Mouse (Mus musculus): ENCODE measurements around the gene Prg3. TPM values are rescaled to one million over a fixed set of nuclear protein-coding genes. Genes with fewer than 3 reads are reported as not detected.

Gene Prg3
- polyA plus RNA-seq, 1 experiment from 2014 or later = not detected

DNA sequence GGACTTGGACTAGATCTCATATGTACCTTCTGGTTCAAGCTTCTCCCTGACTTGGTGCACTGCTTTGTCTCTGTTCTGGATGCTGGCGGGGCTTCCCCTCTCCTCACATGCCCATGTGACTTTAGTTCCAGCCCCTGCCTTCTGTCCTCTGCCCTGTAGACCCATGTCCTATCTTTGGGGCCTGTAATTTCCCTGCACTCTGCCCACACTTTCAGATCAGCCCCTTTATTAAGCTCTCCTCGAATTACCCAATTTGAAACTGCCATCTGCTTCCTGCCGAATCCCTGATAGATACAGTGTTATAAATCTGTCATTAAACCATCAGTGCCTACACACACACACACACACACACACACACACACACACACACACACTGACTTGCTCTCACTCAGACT lies 26.6 kb downstream of the Prg3 start:
- DNase-seq (ENCODE audit: low spot score) (no peak), ATAC-seq (ENCODE audit: low read depth) (no peak; the same call in 1 of the 2 replicates)
- H3K27ac ChIP-seq (replicated peaks; ENCODE audit: low read depth, low read length) = no peak overlapping the region
- WGBS = 57% methylated on average over 3 of the region's 3 CpGs
- H3K4me3 ChIP-seq (ENCODE audit: low read depth, low read length) = no peak overlapping the region
- no peaks in the 10 kb centered on the region for H3K36me3 ChIP-seq (ENCODE audit: control insufficient read depth, insufficient read depth, low read length)
- H3K9ac ChIP-seq (ENCODE audit: low read depth, low read length) = no peak overlapping the region
- H3K4me1 ChIP-seq (ENCODE audit: control insufficient read depth, insufficient read depth, low read length) = 0 out of 2 replicates have a peak, but pooled peaks cover 3% of the 10 kb centered on the region
- H3K4me2 ChIP-seq (ENCODE audit: low read depth, low read length) = no peak overlapping the region
- no peaks in the 10 kb centered on the region for H3K9me3 ChIP-seq (ENCODE audit: control insufficient read depth, low read length)
- no peaks in the 10 kb centered on the region for H3K27me3 ChIP-seq (replicated peaks; ENCODE audit: control insufficient read depth, insufficient read depth, low read length)

DNA sequence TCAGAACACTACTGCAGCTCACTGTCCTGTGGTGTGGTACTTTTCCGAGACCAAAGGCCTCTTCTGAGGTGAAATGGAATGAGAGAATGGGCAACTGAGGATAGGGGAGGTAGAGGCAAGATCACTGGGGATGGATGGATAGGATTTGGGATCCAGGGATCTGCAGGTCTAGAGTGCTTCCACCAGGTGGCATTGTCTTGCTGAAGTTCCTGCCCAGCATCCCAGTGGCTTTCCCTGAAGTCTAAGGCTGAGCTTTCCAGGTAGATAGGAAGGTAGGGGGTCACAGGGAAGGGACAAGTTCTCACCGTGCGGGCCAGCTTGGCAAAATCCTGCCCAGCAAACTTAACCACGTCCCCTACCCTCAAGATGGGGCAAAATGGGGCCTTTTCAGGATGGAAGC lies 34.0 kb downstream of the Prg3 start:
- ATAC-seq (ENCODE audit: low read depth) (no peak), DNase-seq (ENCODE audit: low spot score) (peak; percentile 43)
- no peaks in the 10 kb centered on the region for H3K9me3 ChIP-seq (ENCODE audit: control insufficient read depth, low read length)
- no peak overlapping the region for H3K4me3 ChIP-seq (ENCODE audit: low read depth, low read length)
- no peak overlapping the region for H3K27ac ChIP-seq (replicated peaks; ENCODE audit: low read depth, low read length)
- H3K9ac ChIP-seq (ENCODE audit: low read depth, low read length) = no peak overlapping the region
- WGBS = 31% methylated on average over 4 of the region's 4 CpGs
- H3K4me1 ChIP-seq (ENCODE audit: control insufficient read depth, insufficient read depth, low read length) = no peaks in the 10 kb centered on the region
- H3K36me3 ChIP-seq (ENCODE audit: control insufficient read depth, insufficient read depth, low read length) = no peaks in the 10 kb centered on the region
- no peak overlapping the region for H3K4me2 ChIP-seq (ENCODE audit: low read depth, low read length)
- H3K27me3 ChIP-seq (replicated peaks; ENCODE audit: control insufficient read depth, insufficient read depth, low read length) = no peaks in the 10 kb centered on the region

DNA sequence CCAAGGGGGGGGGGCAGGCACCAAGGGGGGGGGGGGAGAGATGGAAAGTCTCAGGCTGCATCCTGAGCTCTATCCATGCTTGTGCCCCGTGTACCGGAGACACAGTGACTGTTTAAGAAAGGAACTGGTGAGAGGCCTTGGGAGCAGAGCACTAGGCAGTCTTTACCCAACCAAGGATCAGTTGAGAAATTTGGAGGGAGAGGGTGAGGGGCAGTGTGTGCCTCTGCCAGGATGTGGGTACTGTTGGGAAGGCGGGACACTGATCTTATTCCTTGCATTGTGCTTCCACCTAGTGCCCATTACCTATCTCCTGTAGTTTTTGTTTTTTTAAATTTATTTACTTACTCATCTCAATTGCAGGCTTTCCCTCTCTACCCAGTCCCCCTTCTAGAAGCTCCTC lies 38.2 kb downstream of the Prg3 start:
- no peak overlapping the region for H3K9ac ChIP-seq (ENCODE audit: low read depth, low read length)
- 61% methylated on average over 3 of the region's 3 CpGs for WGBS
- no peaks in the 10 kb centered on the region for H3K27me3 ChIP-seq (replicated peaks; ENCODE audit: control insufficient read depth, insufficient read depth, low read length)
- ATAC-seq (ENCODE audit: low read depth) (no peak), DNase-seq (ENCODE audit: low spot score) (no peak)
- no peaks in the 10 kb centered on the region for H3K36me3 ChIP-seq (ENCODE audit: control insufficient read depth, insufficient read depth, low read length)
- no peak overlapping the region for H3K27ac ChIP-seq (replicated peaks; ENCODE audit: low read depth, low read length)
- no peaks in the 10 kb centered on the region for H3K4me1 ChIP-seq (ENCODE audit: control insufficient read depth, insufficient read depth, low read length)
- no peak overlapping the region for H3K4me2 ChIP-seq (ENCODE audit: low read depth, low read length)
- H3K9me3 ChIP-seq (ENCODE audit: control insufficient read depth, low read length) = no peaks in the 10 kb centered on the region
- H3K4me3 ChIP-seq (ENCODE audit: low read depth, low read length) = no peak overlapping the region

DNA sequence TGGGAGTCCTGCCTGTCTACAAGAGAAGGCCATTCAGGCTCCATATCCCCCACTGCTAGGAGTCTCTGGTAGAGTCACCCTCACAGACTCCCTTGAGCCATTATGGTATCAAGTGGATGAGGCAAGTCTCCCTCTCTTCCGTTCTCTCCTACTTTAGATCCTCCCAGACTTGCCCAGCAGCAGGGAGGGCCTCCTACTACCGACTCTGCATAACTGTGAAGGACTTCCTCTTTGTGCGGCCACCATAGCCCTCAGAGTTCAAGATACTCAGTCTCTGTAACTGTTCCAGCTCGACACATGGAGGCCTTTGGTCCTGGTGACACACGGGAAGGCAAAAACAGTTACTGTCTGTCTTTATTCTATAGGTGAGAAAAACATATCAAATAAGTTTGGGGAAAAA lies 39.3 kb downstream of the Prg3 start:
- WGBS = 75% methylated on average over 5 of the region's 5 CpGs

DNA sequence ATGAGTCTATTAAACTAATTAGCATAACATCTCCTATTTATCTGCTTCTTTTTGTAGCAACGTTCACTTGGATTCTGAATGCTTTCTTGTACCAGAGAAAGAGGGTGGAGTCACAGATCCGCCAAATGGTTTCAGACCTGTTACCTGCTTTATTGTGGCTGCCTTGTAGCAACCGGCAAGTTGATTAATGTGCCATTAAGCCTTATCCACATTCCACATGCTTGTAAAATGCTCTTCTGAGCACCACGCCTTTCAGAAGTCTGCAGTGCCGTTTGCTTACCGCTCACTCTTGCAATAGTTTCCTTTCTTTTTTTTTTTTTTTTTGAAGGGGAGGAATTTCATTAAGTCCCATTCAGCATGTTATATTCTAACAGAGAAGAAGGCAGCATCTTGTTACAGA lies 41.9 kb downstream of the Prg3 start:
- Histone ChIP-seq H3K9ac (ENCODE audit: low read depth, low read length) (no peak overlapping the region), H3K27me3 (replicated peaks; ENCODE audit: control insufficient read depth, insufficient read depth, low read length) (no peaks in the 10 kb centered on the region), H3K4me1 (ENCODE audit: control insufficient read depth, insufficient read depth, low read length) (no peaks in the 10 kb centered on the region), H3K36me3 (ENCODE audit: control insufficient read depth, insufficient read depth, low read length) (no peaks in the 10 kb centered on the region), H3K4me3 (ENCODE audit: low read depth, low read length) (no peak overlapping the region), H3K9me3 (ENCODE audit: control insufficient read depth, low read length) (no peaks in the 10 kb centered on the region), H3K27ac (replicated peaks; ENCODE audit: low read depth, low read length) (no peak overlapping the region), H3K4me2 (ENCODE audit: low read depth, low read length) (no peak overlapping the region)
- WGBS = 62% methylated on average over 6 of the region's 6 CpGs
- no peak for DNase-seq (ENCODE audit: low spot score)
- ATAC-seq (ENCODE audit: low read depth) = no peak

More for the DNA sequence above, 39.3 kb downstream of the Prg3 start:
- Histone ChIP-seq H3K36me3 (ENCODE audit: control insufficient read depth, insufficient read depth, low read length) (no peaks in the 10 kb centered on the region), H3K9me3 (ENCODE audit: control insufficient read depth, low read length) (no peaks in the 10 kb centered on the region), H3K4me2 (ENCODE audit: low read depth, low read length) (no peak overlapping the region), H3K4me3 (ENCODE audit: low read depth, low read length) (no peak overlapping the region), H3K27ac (replicated peaks; ENCODE audit: low read depth, low read length) (no peak overlapping the region), H3K9ac (ENCODE audit: low read depth, low read length) (no peak overlapping the region), H3K4me1 (ENCODE audit: control insufficient read depth, insufficient read depth, low read length) (no peaks in the 10 kb centered on the region), H3K27me3 (replicated peaks; ENCODE audit: control insufficient read depth, insufficient read depth, low read length) (no peaks in the 10 kb centered on the region)
- no peak for DNase-seq (ENCODE audit: low spot score)
- no peak for ATAC-seq (ENCODE audit: low read depth)

DNA sequence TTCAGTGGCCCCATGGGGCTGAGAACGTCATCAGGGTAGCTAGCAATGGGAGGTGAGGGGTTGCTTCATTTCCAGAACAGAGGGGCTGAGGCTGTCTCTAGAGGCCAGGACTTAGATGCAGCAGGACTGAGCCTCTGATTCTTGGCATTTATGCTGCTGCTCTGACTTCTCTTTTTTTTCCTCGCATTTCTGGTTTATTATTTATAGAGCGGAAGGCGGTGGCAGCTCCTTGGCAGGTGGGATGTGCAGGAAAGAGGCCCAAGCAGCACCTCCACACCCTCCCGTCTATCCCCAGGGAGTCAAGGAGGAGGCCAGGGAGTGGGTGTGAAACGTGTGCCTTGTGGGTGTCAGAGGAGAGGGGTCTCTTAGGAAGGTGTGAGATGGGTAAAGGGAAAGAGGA lies 43.0 kb downstream of the Prg3 start:
- Histone ChIP-seq H3K36me3 (ENCODE audit: control insufficient read depth, insufficient read depth, low read length) (no peaks in the 10 kb centered on the region), H3K4me1 (ENCODE audit: control insufficient read depth, insufficient read depth, low read length) (no peaks in the 10 kb centered on the region), H3K27ac (replicated peaks; ENCODE audit: low read depth, low read length) (no peak overlapping the region), H3K9me3 (ENCODE audit: control insufficient read depth, low read length) (no peaks in the 10 kb centered on the region), H3K4me2 (ENCODE audit: low read depth, low read length) (no peak overlapping the region), H3K4me3 (ENCODE audit: low read depth, low read length) (no peak overlapping the region), H3K9ac (ENCODE audit: low read depth, low read length) (no peak overlapping the region), H3K27me3 (replicated peaks; ENCODE audit: control insufficient read depth, insufficient read depth, low read length) (no peaks in the 10 kb centered on the region)
- DNase-seq (ENCODE audit: low spot score) (no peak), ATAC-seq (ENCODE audit: low read depth) (no peak)
- WGBS = 63% methylated on average over 6 of the region's 6 CpGs

DNA sequence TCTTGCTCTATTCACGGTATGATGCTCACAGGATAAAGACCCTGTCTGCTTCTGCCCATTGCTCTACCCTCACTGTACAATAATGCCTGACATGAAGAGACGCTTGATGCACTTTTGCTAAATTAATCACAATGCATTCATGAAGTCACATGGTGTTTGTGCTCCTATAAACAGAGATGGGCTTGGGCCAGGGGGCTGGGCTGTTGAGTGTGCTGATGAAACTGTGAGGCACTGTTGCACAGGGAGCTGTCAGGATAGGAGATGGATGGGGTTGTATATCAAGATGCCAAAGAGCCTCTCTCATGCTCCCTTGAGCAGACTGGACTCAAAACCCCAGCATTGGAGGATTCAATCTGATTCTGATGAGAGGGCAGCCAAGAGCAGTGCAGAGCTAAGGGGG lies 45.1 kb downstream of the Prg3 start:
- no peaks in the 10 kb centered on the region for H3K9me3 ChIP-seq (ENCODE audit: control insufficient read depth, low read length)
- peaks cover 1% of the 10 kb centered on the region for H3K4me1 ChIP-seq (ENCODE audit: control insufficient read depth, insufficient read depth, low read length)
- DNase-seq (ENCODE audit: low spot score) = no peak
- H3K4me3 ChIP-seq (ENCODE audit: low read depth, low read length) = no peak overlapping the region
- H3K27me3 ChIP-seq (replicated peaks; ENCODE audit: control insufficient read depth, insufficient read depth, low read length) = no peaks in the 10 kb centered on the region
- H3K4me2 ChIP-seq (ENCODE audit: low read depth, low read length) = no peak overlapping the region
- 85% methylated on average over 2 of the region's 2 CpGs for WGBS
- ATAC-seq (ENCODE audit: low read depth) = no peak
- no peak overlapping the region for H3K27ac ChIP-seq (replicated peaks; ENCODE audit: low read depth, low read length)
- H3K36me3 ChIP-seq (ENCODE audit: control insufficient read depth, insufficient read depth, low read length) = no peaks in the 10 kb centered on the region
- H3K9ac ChIP-seq (ENCODE audit: low read depth, low read length) = no peak overlapping the region

DNA sequence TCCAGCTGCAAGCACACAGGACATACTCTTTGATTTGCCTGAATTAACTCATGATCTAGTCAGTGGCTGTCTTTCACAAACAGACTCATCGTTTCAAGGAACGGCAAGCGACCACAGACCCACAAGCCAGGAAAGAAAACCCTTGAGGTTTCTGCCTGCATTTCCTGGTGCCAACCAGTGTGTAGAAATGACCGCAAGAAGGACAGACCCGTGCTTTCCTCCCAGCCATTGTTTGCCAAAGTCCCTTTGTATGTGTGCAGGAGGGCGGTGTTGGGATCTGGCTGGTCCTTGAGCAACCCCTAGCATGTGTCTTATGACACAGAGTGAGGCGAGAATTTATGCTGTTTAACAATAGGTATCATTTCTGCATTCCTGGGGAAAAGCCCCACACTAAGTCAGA lies 46.2 kb downstream of the Prg3 start:
- 84% methylated on average over 7 of the region's 7 CpGs for WGBS

DNA sequence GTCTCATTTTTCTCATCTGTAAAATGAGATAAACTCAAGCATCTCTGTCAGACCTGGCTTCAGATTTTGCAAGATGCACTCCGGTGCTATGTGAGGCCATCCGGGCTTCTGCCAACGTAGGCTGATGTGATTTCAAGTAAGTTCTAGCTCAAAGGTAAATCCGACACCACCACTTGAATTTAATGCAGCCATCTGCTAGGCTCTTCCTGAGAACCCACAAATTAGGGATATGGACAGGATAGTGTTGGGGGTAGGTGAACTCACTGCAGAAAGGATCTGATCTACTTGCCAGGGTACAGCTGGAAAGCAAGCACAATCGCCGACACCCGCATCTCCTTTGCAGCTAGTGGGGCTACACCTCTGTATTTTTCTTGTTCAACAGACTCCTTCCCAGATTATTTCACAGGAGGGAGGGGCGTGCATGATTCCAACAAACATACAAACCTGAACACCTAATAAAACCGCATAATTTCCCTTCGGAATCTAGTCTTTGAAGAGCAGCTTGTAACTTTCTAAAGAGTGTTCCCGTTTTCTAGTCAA lies 48.6 kb downstream of the Prg3 start:
- Histone ChIP-seq H3K4me2 (ENCODE audit: low read depth, low read length) (peak overlapping the region; percentile 60), H3K36me3 (ENCODE audit: control insufficient read depth, insufficient read depth, low read length) (peaks cover 25% of the 10 kb centered on the region), H3K4me3 (ENCODE audit: low read depth, low read length) (peak overlapping the region; percentile 57), H3K9ac (ENCODE audit: low read depth, low read length) (peak overlapping the region; percentile 83), H3K27me3 (replicated peaks; ENCODE audit: control insufficient read depth, insufficient read depth, low read length) (no peaks in the 10 kb centered on the region), H3K4me1 (ENCODE audit: control insufficient read depth, insufficient read depth, low read length) (peaks cover 6% of the 10 kb centered on the region), H3K9me3 (ENCODE audit: control insufficient read depth, low read length) (no peaks in the 10 kb centered on the region), H3K27ac (replicated peaks; ENCODE audit: low read depth, low read length) (peak overlapping the region; percentile 85)
- ATAC-seq (ENCODE audit: low read depth) (peak; percentile 31), DNase-seq (ENCODE audit: low spot score) (no peak)
- WGBS = 6% methylated on average over 11 of the region's 11 CpGs

More for the DNA sequence above, 46.2 kb downstream of the Prg3 start:
- DNase-seq (ENCODE audit: low spot score) (no peak), ATAC-seq (ENCODE audit: low read depth) (no peak)
- H3K4me1 ChIP-seq (ENCODE audit: control insufficient read depth, insufficient read depth, low read length) = peaks cover 6% of the 10 kb centered on the region
- H3K9me3 ChIP-seq (ENCODE audit: control insufficient read depth, low read length) = no peaks in the 10 kb centered on the region
- H3K27ac ChIP-seq (replicated peaks; ENCODE audit: low read depth, low read length) = no peak overlapping the region
- no peaks in the 10 kb centered on the region for H3K27me3 ChIP-seq (replicated peaks; ENCODE audit: control insufficient read depth, insufficient read depth, low read length)
- H3K4me3 ChIP-seq (ENCODE audit: low read depth, low read length) = no peak overlapping the region
- peaks cover under 1% of the 10 kb centered on the region for H3K36me3 ChIP-seq (ENCODE audit: control insufficient read depth, insufficient read depth, low read length)
- H3K9ac ChIP-seq (ENCODE audit: low read depth, low read length) = no peak overlapping the region
- no peak overlapping the region for H3K4me2 ChIP-seq (ENCODE audit: low read depth, low read length)
